Mouse (Mus musculus): ENCODE results near the gene Mrpl20. TPM values are rescaled to one million over a fixed set of nuclear protein-coding genes. Genes with fewer than 3 reads are reported as not detected.

Gene Mrpl20
- 42.1 TPM for total RNA-seq (2023)

GRCm38 (mm10) chr4:155802741-155803339 is at the start of gene Mrpl20:
Gene Mrpl20 (plus strand): TSS chr4:155802878.

GRCm38 (mm10) chr4:155760613-155761355 is 41.9 kb upstream of the Mrpl20 start, which contains the start of gene Atad3a:
Gene Atad3a (minus strand): TSS chr4:155761093.

GRCm38 (mm10) chr4:155774280-155774754 is 28.4 kb upstream of the Mrpl20 start, which contains the start of gene Vwa1:
Gene Vwa1 (minus strand): TSS chr4:155774698.

GRCm38 (mm10) chr4:155785819-155786218 is 16.9 kb upstream of the Mrpl20 start, which contains the start of gene Tmem88b:
Gene Tmem88b (minus strand): TSS chr4:155785874.

GRCm38 (mm10) chr4:155790021-155790489 is 12.6 kb upstream of the Mrpl20 start, which contains the start of gene Ankrd65:
Gene Ankrd65 (plus strand): TSS chr4:155790439.

GRCm38 (mm10) chr4:155811929-155812664 is 9.4 kb downstream of the Mrpl20 start, which contains the start of gene Ccnl2:
Gene Ccnl2 (plus strand): TSS chr4:155812489.

GRCm38 (mm10) chr4:155831205-155831766 is 28.6 kb downstream of the Mrpl20 start, which contains the start of gene Aurkaip1:
Gene Aurkaip1 (plus strand): TSS chr4:155831272.

GRCm38 (mm10) chr4:155839483-155839910 is 36.8 kb downstream of the Mrpl20 start, which contains the start of gene Mxra8:
Gene Mxra8 (plus strand): TSS chr4:155839680.

GRCm38 (mm10) chr4:155846871-155847578 is 44.3 kb downstream of the Mrpl20 start, which contains the start of gene Dvl1:
Gene Dvl1 (plus strand): TSS chr4:155847402.

Other genes starting within 250 kb of the Mrpl20 start
- 49.7 TPM for gene Nadk, start 240.5 kb upstream of the Mrpl20 start, total RNA-seq (2023)
- 32.1 TPM for gene Slc35e2, start 201.5 kb upstream of the Mrpl20 start, total RNA-seq (2023)
- 173 TPM for gene Cdk11b, start 178.0 kb upstream of the Mrpl20 start, total RNA-seq (2023)
- gene Gm10563, start 157.5 kb upstream of the Mrpl20 start, total RNA-seq (2023) = not detected
- not detected for gene Mmp23, start 149.5 kb upstream of the Mrpl20 start, total RNA-seq (2023)
- 43.4 TPM for gene Mib2, start 133.7 kb upstream of the Mrpl20 start, total RNA-seq (2023)
- 6.3 TPM for gene Fndc10, start 108.5 kb upstream of the Mrpl20 start, total RNA-seq (2023)
- 66.8 TPM for gene Ssu72, start 98.1 kb upstream of the Mrpl20 start, total RNA-seq (2023)
- gene Tmem240, start 68.1 kb upstream of the Mrpl20 start, total RNA-seq (2023) = 0.46 TPM
- 54.1 TPM for gene Atad3a, start 41.8 kb upstream of the Mrpl20 start, total RNA-seq (2023)
- not detected for gene Vwa1, start 28.2 kb upstream of the Mrpl20 start, total RNA-seq (2023)
- gene Tmem88b, start 17.0 kb upstream of the Mrpl20 start, total RNA-seq (2023) = not detected
- not detected for gene Ankrd65, start 12.4 kb upstream of the Mrpl20 start, total RNA-seq (2023)
- 224 TPM for gene Ccnl2, start 9.6 kb downstream of the Mrpl20 start, total RNA-seq (2023)
- 77.3 TPM for gene Aurkaip1, start 28.4 kb downstream of the Mrpl20 start, total RNA-seq (2023)
- 2.2 TPM for gene Mxra8, start 36.8 kb downstream of the Mrpl20 start, total RNA-seq (2023)
- 65.7 TPM for gene Dvl1, start 44.5 kb downstream of the Mrpl20 start, total RNA-seq (2023)
- 1.3 TPM for gene Tas1r3, start 60.5 kb downstream of the Mrpl20 start, total RNA-seq (2023)
- 16.1 TPM for gene Cptp, start 66.6 kb downstream of the Mrpl20 start, total RNA-seq (2023)
- 63.0 TPM for gene Ints11, start 66.7 kb downstream of the Mrpl20 start, total RNA-seq (2023)
- gene Pusl1, start 88.9 kb downstream of the Mrpl20 start, total RNA-seq (2023) = 46.0 TPM
- 48.0 TPM for gene Acap3, start 88.9 kb downstream of the Mrpl20 start, total RNA-seq (2023)
- gene Ube2j2, start 141.0 kb downstream of the Mrpl20 start, total RNA-seq (2023) = 114 TPM
- gene C1qtnf12, start 159.4 kb downstream of the Mrpl20 start, total RNA-seq (2023) = 3.1 TPM
- gene B3galt6, start 189.8 kb downstream of the Mrpl20 start, total RNA-seq (2023) = 2.8 TPM
- gene Sdf4, start 190.0 kb downstream of the Mrpl20 start, total RNA-seq (2023) = 167 TPM
- 15.7 TPM for gene Tnfrsf4, start 211.0 kb downstream of the Mrpl20 start, total RNA-seq (2023)
- gene Tnfrsf18, start 223.3 kb downstream of the Mrpl20 start, total RNA-seq (2023) = 28.4 TPM